Mouse (Mus musculus): ENCODE results near the gene Copz1.

Gene Copz1

DNA sequence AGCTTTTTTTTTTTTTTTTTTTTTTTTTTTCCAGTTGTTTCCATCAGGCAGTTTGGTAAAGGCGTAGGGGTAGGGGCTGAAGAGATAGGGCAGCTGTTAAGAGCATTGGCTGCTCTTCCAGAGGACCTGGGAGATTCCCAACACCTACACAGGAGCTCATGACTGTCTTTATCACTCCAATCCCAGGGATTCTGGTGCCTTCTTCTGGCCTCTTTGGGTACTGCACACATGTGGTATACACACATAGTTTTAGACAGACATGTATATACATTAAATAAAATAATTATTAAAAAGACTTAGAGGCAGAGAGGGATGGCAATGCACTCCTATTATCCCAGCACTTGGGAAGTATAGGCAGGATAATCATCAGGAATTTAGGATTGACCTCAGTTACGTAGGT is 20.9 kb downstream of the Copz1 start:
- no peak for DNase-seq

DNA sequence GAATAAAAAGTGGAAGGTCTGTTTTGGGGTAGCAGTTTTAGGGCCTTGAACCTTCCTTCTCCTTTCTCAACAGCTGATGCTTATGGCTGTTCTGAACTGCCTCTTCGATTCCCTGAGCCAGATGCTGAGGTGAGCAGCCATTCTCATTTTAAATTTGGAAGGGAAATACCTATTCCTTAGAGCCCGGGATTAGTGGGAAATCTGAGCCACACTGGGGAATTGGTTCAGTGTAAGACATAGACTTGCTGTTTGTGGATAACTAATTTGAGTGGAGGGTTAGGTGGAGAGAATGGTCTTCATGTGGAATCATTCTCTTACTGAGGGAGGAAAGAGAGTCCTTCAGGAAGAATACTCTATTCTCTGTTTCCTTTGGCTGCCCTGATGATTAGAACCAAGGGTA is 22.1 kb downstream of the Copz1 start:
- DNase-seq: no peak

DNA sequence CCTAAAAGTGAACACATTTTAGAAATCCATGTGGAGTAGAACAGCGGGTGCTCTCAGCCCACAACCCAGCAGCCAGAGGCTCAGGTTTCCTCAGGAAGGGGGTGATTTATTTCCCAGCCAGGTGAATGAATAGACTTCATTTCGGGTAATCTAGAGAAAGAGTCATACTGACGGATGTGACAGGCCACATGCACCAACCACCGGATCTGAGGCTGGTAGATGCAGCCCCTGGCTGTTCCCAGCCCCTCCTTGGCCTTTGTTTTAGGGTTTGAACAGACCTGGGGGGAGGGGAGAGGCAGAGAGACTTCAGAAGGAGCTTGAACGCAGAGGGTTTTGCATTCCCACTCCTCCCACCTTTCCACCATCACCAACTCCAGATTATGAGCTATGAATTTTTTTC is 23.3 kb downstream of the Copz1 start:
- DNase-seq: peak; percentile 32

DNA sequence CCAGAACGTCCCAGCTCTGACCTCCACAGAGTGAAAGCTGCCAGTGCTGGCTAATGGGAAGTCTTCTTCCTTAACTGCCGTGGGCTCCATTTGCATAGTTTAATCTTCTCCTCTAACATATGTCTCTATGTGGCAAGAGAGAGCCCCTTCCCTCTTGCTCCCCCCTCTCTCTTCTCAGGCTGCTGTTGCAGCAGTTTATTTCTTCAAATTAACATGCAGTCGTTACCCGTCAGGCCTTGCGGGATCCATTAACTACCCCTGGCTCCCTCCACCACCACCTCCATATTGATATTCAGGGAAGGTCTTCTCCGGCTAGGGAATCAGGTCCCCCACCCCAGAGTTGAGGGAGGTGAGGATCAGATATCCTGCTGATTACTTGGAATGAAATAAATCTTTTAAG is 24.8 kb downstream of the Copz1 start:
- DNase-seq: no peak

DNA sequence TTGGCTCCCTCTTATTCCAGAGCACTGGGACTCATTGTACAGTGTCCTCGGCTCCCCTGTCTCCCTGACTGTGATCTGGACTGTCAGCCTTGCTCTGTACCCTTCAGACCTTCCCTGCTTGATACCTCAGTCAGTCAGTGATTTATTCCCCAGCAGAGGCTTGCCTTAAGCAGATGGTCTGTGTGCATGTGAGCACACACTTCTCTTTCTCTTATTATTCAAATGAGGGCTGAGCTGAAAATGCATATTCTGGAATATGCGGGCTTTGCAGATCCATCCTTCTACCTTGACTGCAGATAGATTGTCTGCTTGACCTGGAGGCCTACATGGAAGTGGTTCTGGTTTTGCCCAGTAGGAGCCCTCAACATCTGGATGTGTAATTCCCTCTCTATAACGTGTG is 25.5 kb downstream of the Copz1 start:
- no peak for DNase-seq

DNA sequence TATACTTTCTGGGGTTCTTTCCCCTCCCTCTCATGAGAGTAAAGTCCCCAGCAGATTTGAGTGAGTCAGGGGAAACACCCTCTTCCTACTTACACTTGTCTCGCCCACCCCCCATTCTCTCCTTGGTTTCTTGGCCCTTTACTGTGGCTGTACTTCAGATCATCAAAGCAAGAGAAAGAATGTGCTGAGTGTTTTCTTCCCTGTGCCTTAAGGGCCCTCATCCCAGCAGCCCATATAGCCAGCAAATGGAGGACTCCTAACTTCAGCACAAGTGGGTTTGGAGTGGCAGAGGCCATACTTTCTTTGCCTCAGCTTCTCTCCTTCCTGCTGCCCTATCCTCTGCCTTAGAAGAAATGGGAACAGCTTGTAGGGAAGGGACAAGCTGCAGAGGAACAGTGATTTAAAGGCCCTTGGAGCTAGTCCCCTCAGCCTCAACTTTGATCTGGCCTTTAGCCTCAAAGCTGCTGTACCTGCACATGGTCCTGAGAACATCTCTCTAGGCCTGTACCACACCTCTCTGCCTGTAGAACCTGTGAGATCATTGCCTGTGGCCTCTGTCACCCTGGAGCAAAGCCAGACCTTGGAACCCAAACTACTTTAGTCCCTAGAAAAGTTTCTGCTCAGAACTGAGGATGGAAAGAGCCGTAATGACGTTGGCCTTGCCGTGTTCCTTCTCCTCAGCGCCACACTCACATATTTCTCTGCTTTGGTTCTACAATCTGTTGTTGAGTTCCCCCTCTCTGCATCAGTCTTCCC is 26.5 kb downstream of the Copz1 start:
- no peak for DNase-seq

DNA sequence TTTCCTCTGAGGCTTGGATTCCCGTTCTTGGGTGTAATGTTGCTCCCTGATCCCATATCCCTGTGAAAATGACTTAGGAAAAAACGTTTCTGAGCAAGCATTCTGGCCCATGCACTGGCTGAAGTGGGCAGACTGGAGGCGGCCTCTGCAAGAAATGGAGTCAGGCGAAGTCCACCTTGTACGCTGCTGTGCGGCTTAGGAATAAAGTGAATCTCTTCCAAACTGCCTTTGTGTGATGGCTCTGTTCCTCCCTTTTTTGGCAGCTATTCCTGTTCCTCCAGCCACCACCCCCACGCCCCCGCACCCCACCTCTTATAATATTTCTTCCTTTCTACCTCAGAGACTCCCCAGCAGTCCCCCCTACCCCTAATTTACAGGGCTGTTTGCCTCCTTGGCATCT is 27.1 kb downstream of the Copz1 start:
- DNase-seq: no peak

DNA sequence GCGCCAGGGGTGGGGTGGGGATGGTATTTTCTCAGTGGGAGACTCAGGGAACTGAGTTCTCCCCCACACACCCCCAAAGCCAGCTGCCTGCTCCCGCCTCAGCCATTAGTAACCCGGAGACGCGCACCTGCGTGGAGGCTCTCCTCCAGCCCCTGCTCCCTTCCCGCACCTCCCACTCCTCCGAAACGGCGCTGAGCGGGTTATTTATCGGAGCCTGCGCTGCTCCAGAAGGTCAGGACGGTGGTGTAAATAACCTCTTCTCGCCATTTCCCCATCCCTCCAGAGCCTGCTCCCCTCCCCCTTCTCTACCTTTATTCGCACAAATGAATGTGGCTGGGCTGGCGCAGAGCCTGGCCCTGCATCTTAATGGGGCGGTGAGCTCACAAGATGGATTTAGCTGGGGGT is 27.6 kb downstream of the Copz1 start:
- no peak for DNase-seq

DNA sequence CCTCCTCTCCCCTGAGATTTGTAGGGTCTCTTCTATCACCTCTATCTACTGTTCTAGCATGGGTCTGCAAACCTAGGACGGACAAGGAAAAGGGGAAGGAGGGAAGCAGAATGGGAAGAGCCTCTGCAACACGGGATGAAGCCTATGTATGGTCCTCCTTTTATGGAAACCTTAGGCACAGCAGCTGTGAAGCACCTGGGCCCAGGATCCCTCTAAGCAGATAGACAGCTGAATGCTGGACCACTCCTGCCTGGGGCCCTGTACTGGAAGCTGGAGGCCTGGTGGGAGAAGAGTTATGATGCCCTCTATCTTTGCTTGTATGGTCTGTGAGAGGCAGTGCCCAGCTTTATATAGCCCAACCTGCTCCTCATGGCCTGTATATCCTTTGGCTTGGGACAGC is 28.0 kb downstream of the Copz1 start:
- DNase-seq: no peak

DNA sequence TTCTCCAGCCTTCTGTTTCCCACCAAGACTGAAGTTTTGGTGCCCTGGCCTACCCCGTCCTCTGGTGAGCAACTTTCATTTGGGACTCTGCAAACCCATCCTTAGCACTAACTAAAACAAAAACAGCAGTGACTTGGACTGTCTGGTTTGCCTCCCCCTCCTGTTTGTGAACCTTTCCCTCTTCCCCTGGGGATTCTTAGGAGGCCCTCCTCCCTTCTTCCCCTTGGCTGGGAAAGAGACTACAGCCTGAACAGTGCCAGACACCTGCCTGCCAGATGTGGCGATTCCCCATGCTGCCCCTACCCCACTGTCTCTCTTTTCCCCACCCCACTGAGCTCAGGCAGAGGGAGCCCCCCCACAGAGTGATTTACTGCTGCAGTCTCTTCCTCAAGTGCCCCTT is 28.5 kb downstream of the Copz1 start:
- no peak for DNase-seq

DNA sequence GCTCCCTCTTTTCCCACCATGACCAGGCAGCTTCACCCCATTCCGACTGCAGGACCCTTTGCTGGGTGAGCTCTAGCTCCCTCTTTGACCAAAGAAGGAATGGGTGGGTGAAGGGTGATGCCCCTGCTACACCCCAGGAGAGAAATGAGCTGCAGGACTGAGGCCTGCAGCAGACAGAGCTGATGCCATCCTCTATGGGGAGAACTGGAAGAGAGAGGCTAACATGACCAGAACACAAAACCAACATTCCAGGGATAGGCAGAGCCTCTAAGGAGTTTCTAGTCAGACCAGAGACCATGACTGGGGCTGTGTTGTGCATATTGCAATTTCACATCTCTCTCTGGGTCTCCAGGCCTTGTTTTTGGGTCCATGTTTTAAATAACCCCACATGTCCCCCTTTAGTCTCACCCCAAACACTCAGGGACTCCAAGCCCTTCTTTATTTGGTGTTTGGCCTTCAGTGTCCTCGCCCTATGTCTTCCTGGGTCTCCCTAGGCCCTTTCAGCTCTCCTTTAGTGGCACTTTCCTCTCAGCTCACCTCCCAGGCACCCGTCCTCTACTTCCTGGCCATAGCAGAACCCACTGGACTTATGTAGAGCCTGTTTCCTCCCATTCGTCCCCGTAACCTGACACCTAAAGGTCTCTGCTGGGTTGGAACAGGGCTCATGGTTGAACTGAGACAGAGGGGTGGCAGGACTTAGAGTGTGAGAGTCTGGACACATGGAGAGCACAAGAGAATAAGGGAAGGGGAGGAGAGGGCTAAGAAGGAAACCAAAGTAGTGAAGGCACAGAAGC is 29.2 kb downstream of the Copz1 start:
- no peak for DNase-seq

DNA sequence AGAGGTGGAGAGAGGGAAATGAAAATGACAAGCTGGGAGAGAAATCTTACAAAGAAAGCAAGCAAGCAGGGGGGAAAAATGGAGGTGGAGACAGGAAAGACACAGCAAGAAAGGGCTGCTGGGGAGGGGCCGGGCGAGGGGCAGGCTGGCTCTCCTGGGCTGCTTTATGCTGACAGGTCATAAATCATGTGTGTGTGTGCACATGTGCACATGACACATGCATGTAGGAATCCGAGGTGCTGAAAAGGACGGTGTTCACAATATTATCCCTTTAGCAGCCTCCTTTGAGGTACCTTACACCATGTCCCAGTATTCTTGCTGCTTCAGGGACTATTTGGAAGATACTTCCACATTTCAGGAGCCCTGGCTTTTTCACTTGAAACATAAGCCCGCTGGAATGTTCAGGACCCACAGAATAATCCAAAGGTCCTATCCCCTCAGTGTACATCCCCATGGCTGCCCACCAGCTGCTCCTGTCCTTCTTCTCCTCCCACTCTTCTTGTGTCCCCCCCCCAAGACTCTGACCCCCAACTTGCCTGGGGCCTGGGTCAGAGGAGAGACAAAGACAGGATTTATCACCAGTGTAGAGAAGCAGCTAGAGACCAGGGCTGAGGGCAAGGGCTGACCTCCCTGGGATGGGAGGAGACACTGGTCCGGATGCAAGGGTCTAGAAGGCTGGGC is 30.0 kb downstream of the Copz1 start:
- no peak for DNase-seq

DNA sequence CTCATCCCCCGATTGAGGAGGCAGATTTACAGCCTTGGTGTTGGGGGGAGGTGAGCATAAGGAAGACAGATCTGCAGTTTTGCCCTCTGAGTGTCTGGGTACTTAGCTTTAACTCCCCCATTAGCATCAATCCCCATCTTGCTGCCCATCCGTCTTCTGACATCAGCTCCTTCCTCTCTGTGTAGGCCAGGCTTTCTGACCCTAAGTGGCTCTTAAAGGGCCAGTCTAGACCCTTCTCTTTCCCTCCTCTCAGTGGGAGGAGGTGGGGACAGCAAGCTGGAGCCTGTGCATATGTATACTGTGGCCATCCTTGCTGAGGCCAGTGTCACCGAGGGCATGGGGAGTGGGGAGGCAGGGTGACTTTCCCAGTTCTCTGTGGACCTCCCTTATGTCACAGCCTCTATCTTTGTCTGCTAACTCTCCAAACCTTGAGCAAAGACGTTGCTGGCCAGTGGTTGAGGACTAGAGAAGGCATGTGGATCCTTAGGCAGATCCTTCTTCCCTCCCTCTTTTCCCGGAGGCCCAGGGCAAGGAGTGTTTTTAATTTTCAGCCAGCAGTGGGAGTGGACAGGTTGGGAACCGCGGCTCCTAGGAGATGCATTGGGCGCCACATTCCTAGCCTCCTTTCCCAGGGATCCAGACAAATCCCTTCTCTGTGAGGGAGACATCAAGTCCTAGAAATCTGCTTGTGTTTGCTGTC is 31.6 kb downstream of the Copz1 start:
- DNase-seq: no peak

DNA sequence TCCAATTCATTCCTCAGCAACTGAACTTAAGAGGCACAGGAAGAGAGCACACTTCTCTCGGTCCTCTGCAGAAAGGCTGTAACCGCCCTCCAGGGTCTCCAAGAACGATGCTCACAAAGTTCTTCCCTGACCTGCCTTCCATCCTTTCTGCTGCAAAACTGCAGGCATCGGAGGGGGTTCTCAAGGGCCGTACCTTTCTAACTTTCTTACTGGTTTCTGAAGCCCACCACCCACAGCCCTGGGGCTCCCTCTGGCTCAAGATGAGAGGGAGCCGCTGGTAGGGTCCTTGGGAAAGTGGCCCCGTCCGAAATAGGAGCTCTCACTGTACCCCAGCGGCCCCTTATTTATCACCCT is 32.1 kb downstream of the Copz1 start:
- peak; percentile 28 for DNase-seq

DNA sequence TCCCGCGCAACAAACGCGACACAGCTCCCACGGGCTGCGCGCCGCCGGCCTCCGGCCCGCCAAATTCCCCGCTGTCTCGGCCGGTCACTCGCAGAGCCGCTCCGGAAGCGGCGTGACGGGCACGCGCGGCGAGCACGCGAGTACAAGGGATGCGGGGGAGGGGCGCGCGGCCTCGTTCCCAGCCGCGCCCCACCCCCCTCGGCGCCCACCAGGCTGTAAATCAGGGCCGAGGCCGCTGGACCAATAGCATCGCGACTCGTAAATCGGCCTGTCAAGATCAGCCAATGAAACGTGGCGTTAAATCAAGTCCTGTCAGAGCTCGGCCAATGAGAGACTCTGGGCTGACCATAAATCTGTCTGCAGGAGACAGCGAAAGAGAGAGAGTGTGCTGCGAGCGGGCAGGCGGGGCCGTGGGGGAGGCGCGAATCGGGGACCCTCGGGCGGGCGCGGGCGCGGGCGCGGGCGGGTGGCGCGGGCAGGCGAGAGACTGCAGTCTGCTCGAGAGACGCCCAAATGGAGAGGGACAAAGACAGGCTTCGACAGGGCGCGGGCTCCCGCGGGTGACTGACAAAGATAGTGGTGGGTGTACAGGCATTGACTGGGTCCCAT is 32.7 kb downstream of the Copz1 start:
- DNase-seq: peak; percentile 88

DNA sequence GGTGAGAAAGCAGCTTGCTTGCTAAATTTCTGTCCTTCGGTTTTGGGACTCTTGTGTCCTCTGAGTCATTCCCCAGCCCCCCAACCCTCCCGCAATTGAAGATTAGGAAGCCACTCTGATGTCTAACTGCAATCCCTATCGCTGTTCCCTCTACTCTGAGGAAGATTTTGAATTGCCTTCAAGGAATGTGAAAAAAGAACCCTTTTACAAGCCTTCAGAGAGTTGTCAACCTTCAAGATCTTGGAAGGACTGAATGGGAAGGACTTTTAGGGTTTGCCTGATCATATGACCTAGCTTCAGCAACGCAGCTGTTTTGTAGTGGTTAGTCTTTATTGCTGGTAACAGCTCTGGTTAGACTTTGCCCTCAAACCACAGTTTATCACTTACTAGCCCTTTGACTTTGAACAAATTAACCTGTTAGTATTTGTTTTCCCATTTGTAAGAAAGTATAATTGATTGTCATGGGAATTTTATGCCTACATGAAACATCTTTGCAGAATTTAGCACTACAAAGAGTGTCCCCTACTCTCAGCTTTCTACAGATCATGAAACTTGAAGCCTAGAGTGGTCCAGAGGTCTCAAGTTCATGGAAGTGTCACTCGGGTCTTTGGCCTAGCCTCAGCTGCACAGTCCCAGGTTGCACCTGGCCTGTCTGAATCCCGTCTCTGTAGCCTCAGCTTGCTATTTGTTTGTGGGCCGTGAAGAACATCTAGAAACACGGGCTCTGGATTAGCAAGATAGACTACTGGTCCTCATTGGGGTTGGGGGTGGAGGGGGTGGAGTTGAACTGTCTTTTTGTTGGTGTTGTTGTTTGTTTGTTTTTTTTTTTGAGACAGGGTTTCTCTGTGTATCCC is 33.5 kb downstream of the Copz1 start:
- no peak for DNase-seq

DNA sequence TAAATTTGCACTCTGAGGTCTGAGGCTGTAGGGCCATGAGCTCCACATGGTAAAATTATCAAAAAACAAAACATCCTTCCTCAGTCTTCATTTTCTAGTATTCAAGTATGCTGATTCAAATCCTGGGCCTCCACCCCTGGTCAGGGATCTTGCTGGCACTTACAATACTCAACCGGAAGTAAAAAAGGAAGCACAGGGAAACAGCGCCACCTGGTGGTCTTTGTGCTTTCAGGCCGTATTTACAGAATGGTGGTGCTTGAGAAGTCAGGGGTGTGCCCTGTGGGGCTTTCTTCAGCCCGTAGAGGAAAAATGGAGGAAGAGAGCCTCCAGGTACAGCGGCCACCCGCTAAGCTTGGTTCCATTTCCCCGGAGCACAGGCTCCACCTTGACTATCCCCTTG is 34.6 kb downstream of the Copz1 start:
- peak; percentile 94 for DNase-seq

DNA sequence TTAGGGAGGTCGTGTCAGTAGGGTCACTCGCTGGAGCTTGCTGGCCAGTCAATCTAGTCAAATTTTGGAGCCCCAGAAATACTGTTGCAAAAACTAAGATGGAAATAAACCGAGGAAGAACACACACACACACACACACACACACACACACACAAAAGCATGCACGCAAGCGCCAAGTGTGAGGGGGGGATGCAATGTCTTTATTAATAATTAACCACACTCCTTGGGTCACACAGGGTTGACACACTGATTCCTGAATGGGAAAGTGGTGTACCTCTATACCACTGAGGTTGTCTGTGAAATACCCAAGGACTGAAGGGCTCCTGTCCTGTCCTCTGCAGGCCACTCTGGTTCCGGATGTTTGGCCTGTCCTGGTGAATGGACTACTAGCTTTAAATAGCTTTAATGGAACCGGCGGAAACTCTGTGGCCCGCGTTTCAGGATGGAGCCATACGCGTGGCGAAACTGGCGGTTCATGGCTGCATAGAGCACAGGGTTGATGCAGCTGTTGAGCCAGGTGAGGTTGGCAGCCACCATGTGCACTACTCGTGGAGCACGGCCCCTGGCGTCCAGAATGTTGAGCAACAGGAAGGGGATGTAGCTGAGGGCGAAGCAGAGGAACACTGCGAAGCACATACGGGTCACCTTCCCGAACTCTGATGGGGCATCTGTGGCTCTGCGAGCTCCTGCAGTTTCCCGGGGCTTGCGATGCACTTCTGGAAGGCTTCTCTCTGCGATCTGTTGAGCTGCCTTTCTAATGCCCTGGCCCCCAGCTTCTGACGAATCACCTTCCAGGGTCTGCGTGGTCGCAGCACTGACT is 35.8 kb downstream of the Copz1 start:
- peak; percentile 71 for DNase-seq

DNA sequence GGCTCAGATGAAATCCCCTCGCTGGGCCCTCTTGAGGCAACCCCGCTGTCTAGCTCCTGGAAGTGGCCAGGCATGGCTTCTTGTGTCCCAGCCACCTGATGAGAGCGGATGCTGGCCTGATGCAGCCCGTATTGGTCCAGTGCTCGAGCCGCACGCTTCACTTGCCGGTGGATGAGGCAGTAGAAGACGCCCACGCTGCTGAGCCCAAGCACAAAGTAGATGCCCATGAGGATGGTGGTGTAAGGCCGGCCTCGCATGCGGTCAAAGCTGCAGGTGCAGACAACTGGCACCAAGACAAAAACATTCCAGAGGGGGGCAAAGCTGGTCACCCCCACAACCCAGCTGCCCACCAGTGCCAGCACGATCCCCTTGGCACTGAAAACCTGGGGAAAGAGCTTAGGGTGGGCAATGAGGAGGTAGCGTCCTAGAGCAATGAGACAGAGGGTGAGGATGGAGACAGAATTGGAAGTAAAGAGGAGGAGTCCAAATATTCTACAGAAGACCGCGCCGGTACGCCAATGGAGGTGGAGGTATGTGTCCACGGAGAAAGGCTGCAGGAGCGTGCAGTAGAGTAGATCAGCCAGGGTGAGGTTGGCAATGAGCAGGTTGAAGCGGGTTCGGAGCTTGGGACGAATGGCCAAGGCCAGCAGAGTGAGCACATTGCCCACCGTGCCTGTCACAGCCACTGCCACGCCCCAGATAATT is 36.5 kb downstream of the Copz1 start:
- DNase-seq: no peak

DNA sequence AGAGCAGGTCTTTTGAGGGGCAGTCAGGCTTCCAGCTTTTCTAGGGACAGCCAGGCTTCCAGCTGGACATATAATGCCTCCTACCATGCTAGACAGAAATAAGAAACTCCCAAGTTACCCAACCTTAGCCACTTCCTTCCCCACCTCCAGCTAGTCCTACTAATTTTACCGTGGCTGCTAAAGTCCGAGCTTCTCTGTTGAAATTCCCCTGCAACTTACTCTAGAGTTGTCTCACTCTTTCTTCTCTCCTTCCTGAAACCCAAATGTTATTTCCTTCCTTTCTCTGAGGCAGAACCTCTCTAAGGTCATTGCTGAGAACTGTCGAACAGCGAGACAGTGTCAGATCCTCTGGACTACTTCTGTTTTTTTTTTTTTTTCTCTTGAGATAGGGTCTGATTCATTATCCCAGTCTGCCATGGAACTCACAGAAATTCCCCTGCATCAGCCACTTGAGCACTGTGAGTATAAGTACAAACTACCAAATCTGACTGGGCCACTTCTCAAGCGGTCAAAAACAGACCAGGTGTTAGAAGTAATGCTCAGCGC is 37.9 kb downstream of the Copz1 start, which contains the start of gene Gpr84:
Gpr84 (minus strand) TSS at position 248 of the 546 bp plus-strand sequence.
- DNase-seq: no peak

All from thymus, postnatal 4 days (tissue).